Mouse (Mus musculus) spleen, adult 10 weeks (tissue): ENCODE measurements around the gene Gm9922. TPM values are rescaled to one million over a fixed set of nuclear protein-coding genes. Genes with fewer than 3 reads are reported as not detected.

Experiments
- polyA plus RNA-seq: library from polyadenylated mRNA; stranded (reverse); fragments of 350-450 nt; fragmentation: Illumina TruSeq; extraction: RNeasy Lipid Tissue Mini Kit (QIAGEN cat#74804); gene quantifications from one replicate; pipeline ENCODE4 v1.2.3, GENCODE M21; 2015; ENCODE audit warnings: low replicate concordance; ENCODE audit not compliant: insufficient read depth

The Gm9922 gene
- polyA plus RNA-seq, result not detected

DNA sequence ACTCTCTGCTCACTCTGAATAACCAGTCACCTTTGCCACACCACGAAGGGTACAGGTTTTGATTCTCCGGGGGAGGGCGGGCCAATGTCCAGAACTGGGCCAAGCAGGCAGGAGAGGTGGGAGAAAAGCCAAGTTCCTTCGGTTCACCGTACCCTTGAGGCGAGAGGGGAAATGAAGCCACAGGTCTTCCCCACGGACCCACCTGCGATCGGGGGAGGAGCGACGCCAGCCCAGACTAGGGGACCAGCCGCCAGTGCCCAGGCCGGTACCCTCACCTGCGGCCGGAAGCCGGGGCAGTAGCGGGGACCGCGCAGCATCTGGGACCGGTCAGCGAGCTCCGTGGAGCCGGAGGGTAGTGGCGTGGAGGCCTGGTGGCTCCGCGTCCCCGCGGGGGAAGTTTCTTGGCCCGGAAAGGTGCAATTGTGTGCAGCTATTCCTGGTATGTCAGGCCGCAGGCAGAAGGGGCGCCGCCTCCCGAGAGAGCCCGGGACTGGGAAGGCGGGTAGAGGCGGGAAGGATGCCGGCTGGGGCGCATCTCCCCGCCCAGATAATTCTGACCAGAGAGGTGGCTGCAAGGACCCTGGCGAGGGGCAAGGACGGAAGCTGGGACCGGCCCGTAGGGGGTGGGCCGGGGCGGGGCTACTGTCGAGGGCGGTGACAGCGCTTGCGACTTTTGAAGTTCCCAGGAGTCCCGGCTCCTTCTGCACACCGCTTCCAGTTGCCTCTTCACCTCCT, at the start of gene Gm9922, which contains the start of gene Lmo7:
Gene Gm9922 (minus strand): TSS at position 578 of the 735 bp plus-strand sequence.
Gene Lmo7 (plus strand): TSS at position 721 of the 735 bp plus-strand sequence.

Other genes with a start within 250 kb of the Gm9922 start
- gene Tbc1d4, start 120.6 kb downstream of the Gm9922 start, polyA plus RNA-seq, result 62.0 TPM
- gene Commd6, start 89.1 kb downstream of the Gm9922 start, polyA plus RNA-seq, result 72.4 TPM
- gene Uchl3, start 75.8 kb downstream of the Gm9922 start, polyA plus RNA-seq, result 104 TPM
- 3.5 TPM for gene Lmo7, start 143 bp upstream of the Gm9922 start, polyA plus RNA-seq